Mouse (Mus musculus) cortical plate, adult 2 months (tissue): Measurements from ENCODE around the gene Uhmk1.

Experiments
- CTCF ChIP-seq: fragments of 200-500 bp; IDR thresholded peaks from 2 replicates; pipeline ENCODE4 v1.5.1; 2011; ENCODE audit warnings: mild to moderate bottlenecking, control low read depth, low read length; ENCODE audit not compliant: insufficient read depth; ENCODE audit errors: extremely low read depth
- POLR2A ChIP-seq: fragments of 200-500 bp; IDR thresholded peaks from 2 replicates; pipeline ENCODE4 v1.6.1; 2011; ENCODE audit warnings: mild to moderate bottlenecking, low read length, control low read depth; ENCODE audit not compliant: insufficient read depth; ENCODE audit errors: extremely low read depth

GRCm38 (mm10) chr1:170147651-170148448 is 67.3 kb downstream of the Uhmk1 start:
- TF ChIP-seq CTCF: no peak
- no peak for TF ChIP-seq POLR2A
